Mouse (Mus musculus): ENCODE results near the gene Catsperd. TPM values are rescaled to one million over a fixed set of nuclear protein-coding genes. Genes with fewer than 3 reads are reported as not detected.
"Not testable (repeated sequence)": the region's sequence is repeated elsewhere in the genome, so short reads cannot be mapped to it uniquely, and the experiment has no call there.

The Catsperd gene
- polyA plus RNA-seq, 1 experiment from 2014 or later, result 0.68 TPM

DNA sequence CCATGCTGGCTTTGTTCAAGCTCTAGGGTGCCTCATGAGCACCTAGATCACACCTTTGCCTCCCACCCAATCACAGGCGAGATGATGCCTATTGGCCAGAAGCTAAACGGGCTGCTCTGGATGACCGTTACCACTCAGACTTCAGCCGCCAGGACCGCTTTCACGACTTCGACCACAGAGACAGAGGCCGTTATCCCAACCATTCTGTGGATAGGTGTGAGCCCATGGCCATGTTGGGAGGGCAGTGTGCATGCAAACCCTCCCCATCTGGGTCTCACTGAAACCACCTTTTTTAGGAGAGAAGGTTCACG lies 23.9 kb upstream of the Catsperd start:
- 83% methylated on average over 9 of the region's 9 CpGs for WGBS
- Histone ChIP-seq H3K9me3 (no peaks in the 10 kb centered on the region), H3K4me2 (replicated peaks) (no peak overlapping the region), H3K9ac (no peak overlapping the region), H3K4me1 (replicated peaks) (peaks cover 6% of the 10 kb centered on the region), H3K27me3 (replicated peaks) (no peaks in the 10 kb centered on the region), H3K27ac (no peak overlapping the region), H3K36me3 (peaks cover 71% of the 10 kb centered on the region), H3K4me3 (replicated peaks) (no peak overlapping the region)
- ATAC-seq, result no peak

DNA sequence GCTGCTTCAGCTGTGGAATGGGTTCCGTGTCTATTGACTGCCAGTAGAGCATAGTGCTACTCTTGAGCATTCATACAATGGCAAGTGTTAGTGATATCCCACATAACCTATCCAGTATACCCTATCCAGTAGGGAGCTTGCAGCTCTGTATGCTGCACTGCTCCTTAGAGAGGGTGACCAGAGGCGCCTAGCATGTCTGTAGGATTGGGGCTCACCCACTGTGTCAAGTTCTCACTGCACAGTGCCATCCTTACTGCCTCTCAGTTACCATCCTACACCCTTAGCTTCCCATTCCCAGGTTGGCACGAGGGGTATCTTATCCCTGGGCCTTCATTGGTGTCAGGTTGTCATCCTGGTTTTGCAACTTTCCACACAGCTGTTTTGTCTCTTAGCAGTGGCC lies 23.5 kb upstream of the Catsperd start:
- Histone ChIP-seq H3K4me1 (replicated peaks) (peaks cover 6% of the 10 kb centered on the region), H3K9me3 (no peaks in the 10 kb centered on the region), H3K4me2 (replicated peaks) (no peak overlapping the region), H3K9ac (no peak overlapping the region), H3K27me3 (replicated peaks) (no peaks in the 10 kb centered on the region), H3K36me3 (peaks cover 71% of the 10 kb centered on the region), H3K4me3 (replicated peaks) (no peak overlapping the region), H3K27ac (no peak overlapping the region)
- ATAC-seq, result no peak
- 90% methylated on average over 3 of the region's 3 CpGs for WGBS

DNA sequence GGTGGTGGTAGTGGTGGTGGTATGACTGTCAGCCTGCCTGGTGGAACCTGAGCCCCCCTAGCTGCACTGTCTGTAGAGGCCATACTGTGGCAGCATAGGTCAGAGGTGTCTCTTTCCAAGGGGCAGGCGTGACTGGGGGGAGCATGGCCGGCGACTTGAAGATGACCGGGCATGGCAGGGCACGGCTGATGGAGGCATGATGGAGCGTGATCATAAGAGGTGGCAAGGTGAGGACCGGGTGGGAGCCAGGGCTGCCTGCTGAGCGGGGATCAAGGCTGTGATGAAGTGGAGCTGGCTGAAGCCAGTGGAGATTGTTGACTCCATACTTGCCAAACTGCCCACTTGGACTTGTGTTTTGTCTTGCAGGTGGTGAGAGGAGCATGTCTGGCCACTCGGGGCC lies 22.5 kb upstream of the Catsperd start:
- no peaks in the 10 kb centered on the region for H3K9me3 ChIP-seq
- H3K27me3 ChIP-seq (replicated peaks), result no peaks in the 10 kb centered on the region
- ATAC-seq, result no peak
- no peak overlapping the region for H3K4me3 ChIP-seq (replicated peaks)
- peaks cover 64% of the 10 kb centered on the region for H3K36me3 ChIP-seq
- H3K9ac ChIP-seq, result no peak overlapping the region
- H3K4me1 ChIP-seq (replicated peaks), result peaks cover 6% of the 10 kb centered on the region
- 82% methylated on average over 9 of the region's 9 CpGs for WGBS
- H3K27ac ChIP-seq, result no peak overlapping the region
- no peak overlapping the region for H3K4me2 ChIP-seq (replicated peaks)

DNA sequence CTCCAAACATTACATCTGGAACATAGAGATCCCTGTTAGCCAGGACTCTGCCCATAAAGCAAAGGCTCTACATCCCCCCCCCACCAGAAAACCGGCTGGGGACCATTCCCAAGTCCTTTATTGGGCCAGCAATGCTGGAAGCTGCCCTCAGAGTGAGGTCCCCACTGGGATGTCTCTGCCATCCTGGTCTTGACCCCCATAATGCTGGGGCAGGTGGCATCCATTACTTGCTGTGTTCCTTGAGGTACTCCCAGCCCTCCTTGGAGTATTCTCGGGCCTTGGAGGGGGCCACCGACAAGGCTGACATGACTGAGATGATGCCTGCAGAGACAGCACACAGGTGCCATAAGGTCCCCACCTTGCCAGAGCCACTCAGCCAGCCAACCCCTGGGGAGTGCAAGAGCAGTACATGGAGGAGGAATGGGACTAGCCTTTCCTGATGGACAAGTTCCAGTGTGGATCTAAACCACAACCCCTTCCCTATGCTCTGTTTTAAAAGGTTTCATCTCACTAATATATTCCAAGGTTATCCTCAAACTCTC lies 20.4 kb upstream of the Catsperd start:
- ATAC-seq, result no peak
- peaks cover 16% of the 10 kb centered on the region for H3K4me1 ChIP-seq (replicated peaks)
- no peaks in the 10 kb centered on the region for H3K27me3 ChIP-seq (replicated peaks)
- no peak overlapping the region for H3K4me3 ChIP-seq (replicated peaks)
- no peak overlapping the region; the same call in 1 of the 2 replicates for H3K4me2 ChIP-seq (replicated peaks)
- 79% methylated on average over 3 of the region's 3 CpGs for WGBS
- H3K9ac ChIP-seq, result no peak overlapping the region
- H3K36me3 ChIP-seq, result peaks cover 45% of the 10 kb centered on the region
- H3K9me3 ChIP-seq, result no peaks in the 10 kb centered on the region
- no peak overlapping the region for H3K27ac ChIP-seq

DNA sequence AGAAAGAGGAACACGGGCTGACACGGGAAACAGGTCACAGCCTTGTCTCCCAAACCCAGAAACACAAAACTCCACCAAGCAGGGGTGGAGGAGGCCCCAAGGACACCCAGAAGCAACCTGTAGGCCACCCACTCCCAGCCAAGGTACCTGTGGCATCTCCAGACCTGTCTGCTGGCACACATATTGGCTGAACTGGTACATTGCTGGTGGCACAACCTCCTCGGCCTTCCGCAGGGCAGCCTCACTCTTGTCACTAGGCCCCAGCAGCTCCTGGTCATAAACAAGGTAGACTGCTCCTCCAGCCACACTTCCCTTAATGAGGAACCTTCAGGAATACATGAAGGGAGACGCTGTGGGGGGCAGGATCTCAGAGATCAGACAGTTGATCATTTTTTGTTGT lies 19.2 kb upstream of the Catsperd start:
- Histone ChIP-seq H3K4me1 (replicated peaks) (peaks cover 16% of the 10 kb centered on the region), H3K4me3 (replicated peaks) (peak overlapping the region; percentile 58), H3K4me2 (replicated peaks) (peak overlapping the region; percentile 64), H3K9ac (peak overlapping the region; percentile 58), H3K36me3 (peaks cover 34% of the 10 kb centered on the region), H3K27ac (peak overlapping the region; percentile 75), H3K9me3 (no peaks in the 10 kb centered on the region), H3K27me3 (replicated peaks) (no peaks in the 10 kb centered on the region)
- 43% methylated on average over 5 of the region's 5 CpGs for WGBS
- ATAC-seq, result no peak

DNA sequence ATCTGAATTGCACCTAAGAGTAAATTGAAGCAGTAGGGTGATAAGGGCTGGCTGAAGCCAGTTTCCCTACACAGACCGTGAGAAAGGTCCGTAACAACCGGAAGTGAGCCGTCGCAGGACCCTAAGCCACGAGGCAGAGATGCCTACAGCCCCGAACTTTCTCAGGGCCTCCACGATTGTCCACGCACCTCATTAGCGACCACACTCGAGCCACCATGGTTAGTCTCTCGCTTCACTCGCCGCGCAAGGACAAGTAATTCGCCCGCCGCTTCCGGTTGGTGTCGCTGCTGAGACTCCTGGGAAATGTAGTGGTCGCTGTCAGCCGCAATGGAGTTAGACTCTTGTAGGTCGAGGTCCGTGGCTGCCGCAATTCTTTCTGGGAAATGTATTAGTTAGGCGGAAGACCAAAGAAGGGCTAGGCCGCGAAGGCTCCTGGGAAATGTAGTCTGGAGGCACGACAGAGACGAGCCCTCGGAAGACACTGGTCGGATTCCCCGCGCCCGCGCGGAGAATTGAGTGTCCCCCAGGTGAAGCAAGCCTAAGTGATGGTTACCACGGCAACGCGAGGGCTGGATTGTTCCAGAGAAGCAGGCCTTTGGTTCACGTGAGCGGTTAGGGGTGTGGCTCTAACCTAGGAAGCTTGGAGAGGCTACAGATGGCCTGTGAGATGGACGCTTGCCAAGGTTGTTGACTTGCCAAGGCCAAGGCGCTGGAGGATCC lies 18.3 kb upstream of the Catsperd start, which contains the start of gene 2410015M20Rik:
2410015M20Rik (minus strand) TSS at position 320 of the 720 bp plus-strand sequence.
- no peaks in the 10 kb centered on the region for H3K27me3 ChIP-seq (replicated peaks)
- peak; percentile 89 for ATAC-seq
- H3K4me2 ChIP-seq (replicated peaks), result peak within 1 kb of the TSS; percentile 72
- H3K4me1 ChIP-seq (replicated peaks), result peaks cover 21% of the 10 kb centered on the region
- no peaks in the 10 kb centered on the region for H3K9me3 ChIP-seq
- under 1% methylated on average over 44 of the region's 44 CpGs for WGBS
- peaks cover 30% of the 10 kb centered on the region for H3K36me3 ChIP-seq
- H3K9ac ChIP-seq, result peak within 1 kb of the TSS; percentile 58
- H3K4me3 ChIP-seq (replicated peaks), result peak within 1 kb of the TSS; percentile 58
- peak within 1 kb of the TSS; percentile 75 for H3K27ac ChIP-seq

DNA sequence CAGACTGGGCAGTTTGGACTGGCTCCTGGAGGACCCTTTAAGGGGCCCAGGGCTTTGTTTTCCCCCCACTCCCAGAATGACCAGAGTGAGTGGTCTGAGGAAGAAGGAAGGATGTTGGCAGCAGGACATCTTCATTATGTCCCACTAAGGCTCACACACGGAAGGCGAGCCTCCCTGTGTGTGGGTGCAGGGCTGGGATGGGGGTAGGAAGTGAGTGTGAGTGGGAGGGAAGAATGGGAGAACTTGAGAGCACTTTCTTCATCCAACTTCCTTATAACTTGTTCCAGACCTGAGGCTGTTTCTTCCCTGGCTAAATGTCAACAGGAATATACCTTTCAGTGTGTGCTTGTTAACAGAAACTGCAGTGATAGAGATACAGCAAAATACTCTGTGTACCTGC lies 16.6 kb upstream of the Catsperd start:
- Histone ChIP-seq H3K4me1 (replicated peaks) (peaks cover 33% of the 10 kb centered on the region), H3K4me3 (replicated peaks) (no peak overlapping the region)
- WGBS, result 82% methylated on average over 2 of the region's 2 CpGs

DNA sequence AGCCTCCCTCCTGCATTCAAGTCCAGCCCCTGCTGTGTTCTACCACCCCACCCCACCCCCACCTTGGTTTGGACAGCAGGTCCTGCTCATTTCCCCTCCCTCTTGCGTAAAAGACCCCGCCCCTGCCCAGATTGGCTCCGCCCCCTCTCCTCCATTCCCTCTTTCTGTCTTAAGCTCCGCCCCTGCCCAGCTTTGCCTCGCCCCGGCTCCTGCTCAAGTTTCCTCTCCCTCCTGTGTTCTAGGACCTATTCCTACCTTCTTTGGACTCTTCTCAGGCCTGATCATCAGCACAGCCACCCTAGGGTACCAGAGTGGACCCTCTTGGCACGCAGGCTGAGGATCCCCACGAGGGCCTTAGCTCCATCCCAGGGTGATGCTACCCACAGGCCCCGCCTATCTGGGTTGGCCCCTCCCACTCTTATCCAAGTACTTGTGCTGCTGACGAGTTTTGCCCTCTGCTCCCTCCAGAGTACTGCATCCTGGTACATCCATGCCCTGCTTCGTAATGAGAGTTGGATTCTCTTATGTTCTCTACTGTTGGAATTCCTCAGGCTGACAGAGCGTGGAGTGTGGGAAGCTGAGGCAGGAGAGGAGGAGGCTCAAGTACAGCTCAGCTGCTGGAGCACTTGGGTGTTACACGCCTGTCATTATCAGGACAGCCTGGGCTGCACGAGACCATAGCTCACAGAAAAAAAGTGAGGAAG lies 15.9 kb upstream of the Catsperd start:
- Histone ChIP-seq H3K4me3 (replicated peaks) (0 out of 2 replicates have a peak overlapping the region, but pooled peaks have one; percentile 3), H3K27me3 (replicated peaks) (no peaks in the 10 kb centered on the region), H3K4me1 (replicated peaks) (peaks cover 33% of the 10 kb centered on the region), H3K36me3 (peaks cover 28% of the 10 kb centered on the region), H3K4me2 (replicated peaks) (peak overlapping the region; percentile 33; the same call in 1 of the 2 replicates), H3K9me3 (no peaks in the 10 kb centered on the region), H3K9ac (no peak overlapping the region), H3K27ac (peak overlapping the region; percentile 6; the same call in 1 of the 2 replicates)
- WGBS, result 18% methylated on average over 14 of the region's 14 CpGs
- peak; percentile 5; the same call in 1 of the 2 replicates for ATAC-seq

More for the DNA sequence above, 16.6 kb upstream of the Catsperd start:
- no peak overlapping the region for H3K9ac ChIP-seq
- peak overlapping the region; percentile 6; the same call in 1 of the 2 replicates for H3K27ac ChIP-seq
- no peak for ATAC-seq
- no peaks in the 10 kb centered on the region for H3K27me3 ChIP-seq (replicated peaks)
- no peaks in the 10 kb centered on the region for H3K9me3 ChIP-seq
- peaks cover 31% of the 10 kb centered on the region for H3K36me3 ChIP-seq
- no peak overlapping the region for H3K4me2 ChIP-seq (replicated peaks)

DNA sequence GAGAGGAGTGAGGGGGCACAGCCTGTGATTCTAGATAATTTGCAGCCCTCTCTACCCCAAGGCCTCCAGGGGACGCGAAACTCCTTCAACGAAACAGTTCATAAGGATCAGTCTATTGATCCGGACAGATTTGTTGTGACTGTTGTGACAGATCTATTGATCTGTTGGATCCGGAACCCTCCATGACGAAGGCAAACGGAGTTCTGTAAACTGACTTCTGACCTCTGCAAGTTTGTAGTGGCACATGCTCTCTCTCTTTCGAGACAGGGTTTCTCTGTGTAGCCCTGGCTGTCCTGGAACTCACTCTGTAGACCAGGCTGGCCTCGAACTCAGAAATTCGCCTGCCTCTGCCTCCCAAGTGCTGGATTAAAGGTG lies 15.4 kb upstream of the Catsperd start:
- not testable (repeated sequence) for H3K27ac ChIP-seq; H3K27me3 ChIP-seq (replicated peaks); H3K4me3 ChIP-seq (replicated peaks); ATAC-seq; H3K9me3 ChIP-seq; H3K9ac ChIP-seq
- 59% methylated on average over 10 of the region's 10 CpGs for WGBS
- H3K36me3 ChIP-seq, result peaks cover 28% of the 10 kb centered on the region
- H3K4me2 ChIP-seq (replicated peaks), result 0 out of 2 replicates have a peak overlapping the region, but pooled peaks have one; percentile 33
- peaks cover 33% of the 10 kb centered on the region for H3K4me1 ChIP-seq (replicated peaks)

DNA sequence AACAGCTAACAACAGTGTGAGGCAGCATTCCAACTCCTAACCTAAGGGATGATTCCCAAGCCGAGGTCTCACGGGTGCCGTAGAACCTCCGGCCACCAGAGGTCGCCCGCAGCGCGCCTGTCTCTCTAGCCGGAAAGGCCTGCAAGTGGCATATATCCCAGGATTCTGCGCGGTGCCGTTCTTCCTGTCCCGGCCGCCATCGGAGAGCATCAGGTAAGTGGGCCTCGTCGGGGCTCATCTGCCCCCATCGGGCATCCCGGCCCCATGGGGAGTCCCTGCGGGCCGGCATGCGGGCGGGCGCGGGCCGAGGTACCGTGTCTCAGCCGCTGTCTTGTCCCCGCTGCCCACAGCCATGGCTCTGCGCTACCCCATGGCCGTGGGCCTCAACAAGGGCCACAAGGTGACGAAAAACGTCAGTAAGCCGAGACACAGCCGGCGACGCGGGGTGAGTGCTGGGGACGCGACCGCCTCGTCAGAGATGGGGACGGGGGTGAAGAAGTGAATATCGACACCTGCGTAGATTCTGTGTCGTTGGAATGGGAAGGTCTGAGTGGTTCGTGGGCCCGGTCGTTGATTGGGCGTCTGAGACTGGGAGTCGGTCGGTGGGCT lies 14.6 kb upstream of the Catsperd start, which contains the start of gene Rpl36:
Rpl36 (plus strand) TSS at position 181 of the 609 bp plus-strand sequence.
- Histone ChIP-seq H3K4me2 (replicated peaks) (peak within 1 kb of the TSS; percentile 85), H3K4me1 (replicated peaks) (peaks cover 31% of the 10 kb centered on the region), H3K27me3 (replicated peaks) (no peaks in the 10 kb centered on the region), H3K27ac (peak within 1 kb of the TSS; percentile 88), H3K36me3 (peaks cover 33% of the 10 kb centered on the region), H3K9ac (peak within 1 kb of the TSS; percentile 77), H3K9me3 (no peaks in the 10 kb centered on the region), H3K4me3 (replicated peaks) (peak within 1 kb of the TSS; percentile 74)
- peak; percentile 56 for ATAC-seq
- under 1% methylated on average over 52 of the region's 52 CpGs for WGBS

DNA sequence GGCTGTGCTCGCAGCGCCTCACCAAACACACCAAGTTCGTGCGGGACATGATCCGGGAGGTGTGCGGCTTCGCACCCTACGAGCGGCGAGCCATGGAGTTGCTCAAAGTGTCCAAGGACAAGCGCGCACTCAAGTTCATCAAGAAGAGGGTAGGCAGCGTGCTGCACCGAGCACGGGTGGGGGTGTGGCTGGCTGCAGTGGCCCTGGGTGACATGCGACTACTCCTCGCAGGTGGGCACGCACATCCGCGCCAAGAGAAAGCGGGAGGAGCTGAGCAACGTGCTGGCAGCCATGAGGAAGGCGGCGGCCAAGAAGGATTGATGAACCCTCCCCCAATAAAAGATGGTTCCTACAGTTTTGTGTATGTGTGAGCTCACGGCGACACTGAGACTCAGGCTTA lies 14.1 kb upstream of the Catsperd start:
- ATAC-seq; H3K9me3 ChIP-seq; H3K27me3 ChIP-seq (replicated peaks): not testable (repeated sequence)
- peaks cover 27% of the 10 kb centered on the region for H3K4me1 ChIP-seq (replicated peaks)
- H3K27ac ChIP-seq, result peak overlapping the region; percentile 88
- H3K4me2 ChIP-seq (replicated peaks), result peak overlapping the region; percentile 85
- WGBS, result 1% methylated on average over 26 of the region's 26 CpGs
- peak overlapping the region; percentile 74 for H3K4me3 ChIP-seq (replicated peaks)
- peak overlapping the region; percentile 77 for H3K9ac ChIP-seq
- peaks cover 37% of the 10 kb centered on the region for H3K36me3 ChIP-seq

Measured in intestine, embryonic 15.5 days (tissue).